Mouse (Mus musculus) lung, embryonic 14.5 days (tissue): ENCODE results near the gene Lyz2. TPM values are rescaled to one million over a fixed set of nuclear protein-coding genes. Genes with fewer than 3 reads are reported as not detected.

ENCODE experiments used
- ATAC-seq: fragments of 200-750 bp; cut with Nextera tagmentation; 2 replicates; pipeline ENCODE4 v1.8.0; 2017; ENCODE audit warnings: mild to moderate bottlenecking, moderate TSS enrichment, moderate library complexity; ENCODE audit not compliant: insufficient read depth
- DNase-seq: peaks from one replicate; pipeline ENCODE4 v3.0.0-alpha.2; 2015
- H3K27ac ChIP-seq: fragments of 300-500 bp; sonication (generic); 2 replicates; pipeline ENCODE4 v1.5.1; 2014; ENCODE audit warnings: low read depth, mild to moderate bottlenecking, moderate library complexity
- H3K27me3 ChIP-seq: fragments of 300-500 bp; sonication (generic); 2 replicates; pipeline ENCODE4 v1.6.1; 2014; ENCODE audit warnings: low read length, control low read depth; ENCODE audit not compliant: insufficient read depth
- H3K36me3 ChIP-seq: fragments of 300-500 bp; sonication (generic); 2 replicates; pipeline ENCODE4 v1.6.1; 2014; ENCODE audit warnings: control low read depth; ENCODE audit not compliant: insufficient read depth
- H3K4me1 ChIP-seq: fragments of 300-500 bp; sonication (generic); 2 replicates; pipeline ENCODE4 v1.6.1; 2014; ENCODE audit warnings: antibody characterized with exemption, control low read depth; ENCODE audit not compliant: insufficient read depth
- H3K4me2 ChIP-seq: fragments of 300-500 bp; sonication (generic); 2 replicates; pipeline ENCODE4 v1.6.1; 2014; ENCODE audit warnings: mild to moderate bottlenecking
- H3K4me3 ChIP-seq: fragments of 300-500 bp; sonication (generic); 2 replicates; pipeline ENCODE4 v1.5.1; 2014; ENCODE audit warnings: low read depth, low read length
- H3K9ac ChIP-seq: fragments of 300-500 bp; sonication (generic); 2 replicates; pipeline ENCODE4 v1.6.1; 2014
- H3K9me3 ChIP-seq: fragments of 300-500 bp; sonication (generic); 2 replicates; pipeline ENCODE4 v1.6.1; 2016; ENCODE audit warnings: low read depth, low read length, control low read depth
- CTCF ChIP-seq: IDR thresholded peaks from 2 replicates; pipeline ENCODE4 v1.5.1; 2016; ENCODE audit warnings: antibody characterized with exemption, low read depth
- WGBS: fragments of 180-500 bp; shearing (Covaris S2); extraction: QIAGEN DNeasy Blood & Tissue Kit; methylation state at CpG from one replicate; pipeline ENCODE4 v1.1.7; 2014; 5-methylcytosine and 5-hydroxymethylcytosine counted together
- polyA plus RNA-seq: library from polyadenylated mRNA; unstranded; fragments of >200 nt; fragmentation: Nextera tagmentation; extraction: Ambion mirVana; gene quantifications from 2 replicates; pipeline ENCODE4 v1.2.1, GENCODE M21; 2014

Lyz2 gene
- polyA plus RNA-seq = 105 and 131 TPM in 2 replicates

- Histone ChIP-seq H3K27me3 (no peaks in the 10 kb centered on the region), H3K27ac (no peak within 1 kb of the TSS), H3K9ac (no peak within 1 kb of the TSS), H3K4me1 (no peaks in the 10 kb centered on the region), H3K4me2 (no peak within 1 kb of the TSS), H3K9me3 (no peaks in the 10 kb centered on the region), H3K36me3 (no peaks in the 10 kb centered on the region), H3K4me3 (no peak within 1 kb of the TSS)
- 41% methylated on average over 4 of the region's 4 CpGs for WGBS
- no peak for TF ChIP-seq CTCF
- DNase-seq = peak; percentile 27
- ATAC-seq = no peak
Observed at GRCm38 (mm10) chr10:117282049-117282448, at the start of gene Lyz2. Gene Lyz2, minus strand, starts transcription at chr10:117282321.

GRCm38 (mm10) chr10:117330521-117330920 is 48.4 kb upstream of the Lyz2 start:
- no peak overlapping the region for H3K4me3 ChIP-seq
- H3K36me3 ChIP-seq = no peaks in the 10 kb centered on the region
- no peaks in the 10 kb centered on the region for H3K9me3 ChIP-seq
- H3K4me2 ChIP-seq = no peak overlapping the region
- H3K4me1 ChIP-seq = no peaks in the 10 kb centered on the region
- WGBS = 72% methylated on average over 5 of the region's 5 CpGs
- peak; percentile 62 for TF ChIP-seq CTCF
- no peak overlapping the region for H3K9ac ChIP-seq
- H3K27me3 ChIP-seq = no peaks in the 10 kb centered on the region
- ATAC-seq = no peak
- no peak overlapping the region for H3K27ac ChIP-seq
- DNase-seq = peak; percentile 42

GRCm38 (mm10) chr10:117323782-117324181 is 41.7 kb upstream of the Lyz2 start:
- Histone ChIP-seq H3K4me3 (no peak overlapping the region), H3K9ac (no peak overlapping the region), H3K9me3 (no peaks in the 10 kb centered on the region), H3K4me1 (no peaks in the 10 kb centered on the region), H3K4me2 (no peak overlapping the region), H3K27me3 (no peaks in the 10 kb centered on the region), H3K36me3 (no peaks in the 10 kb centered on the region), H3K27ac (no peak overlapping the region)
- 85% methylated on average over 7 of the region's 7 CpGs for WGBS
- no peak for ATAC-seq
- no peak for TF ChIP-seq CTCF
- DNase-seq = no peak

GRCm38 (mm10) chr10:117322630-117323029 is 40.5 kb upstream of the Lyz2 start:
- no peaks in the 10 kb centered on the region for H3K27me3 ChIP-seq
- H3K36me3 ChIP-seq = no peaks in the 10 kb centered on the region
- no peaks in the 10 kb centered on the region for H3K9me3 ChIP-seq
- H3K27ac ChIP-seq = no peak overlapping the region
- no peak overlapping the region for H3K9ac ChIP-seq
- no peak overlapping the region for H3K4me2 ChIP-seq
- 86% methylated on average over 5 of the region's 5 CpGs for WGBS
- DNase-seq = no peak
- TF ChIP-seq CTCF = no peak
- H3K4me3 ChIP-seq = no peak overlapping the region
- no peaks in the 10 kb centered on the region for H3K4me1 ChIP-seq
- ATAC-seq = no peak

- DNase-seq = no peak
- no peak for TF ChIP-seq CTCF
- no peak overlapping the region for H3K4me2 ChIP-seq
- ATAC-seq = no peak
- no peaks in the 10 kb centered on the region for H3K4me1 ChIP-seq
- no peaks in the 10 kb centered on the region for H3K27me3 ChIP-seq
- WGBS = 84% methylated on average over 3 of the region's 3 CpGs
- no peaks in the 10 kb centered on the region for H3K36me3 ChIP-seq
- H3K9me3 ChIP-seq = no peaks in the 10 kb centered on the region
- no peak overlapping the region for H3K9ac ChIP-seq
- no peak overlapping the region for H3K4me3 ChIP-seq
- no peak overlapping the region for H3K27ac ChIP-seq
Observed at GRCm38 (mm10) chr10:117320571-117320981, 38.5 kb upstream of the Lyz2 start.

- ATAC-seq = peak; percentile 21; the same call in 1 of the 2 replicates
- H3K4me3 ChIP-seq = no peak overlapping the region
- no peak for DNase-seq
- TF ChIP-seq CTCF = no peak
- no peak overlapping the region for H3K4me2 ChIP-seq
- no peaks in the 10 kb centered on the region for H3K36me3 ChIP-seq
- H3K9me3 ChIP-seq = no peaks in the 10 kb centered on the region
- no peak overlapping the region for H3K27ac ChIP-seq
- no peaks in the 10 kb centered on the region for H3K27me3 ChIP-seq
- H3K4me1 ChIP-seq = no peaks in the 10 kb centered on the region
- no peak overlapping the region for H3K9ac ChIP-seq
- 82% methylated on average over 11 of the region's 11 CpGs for WGBS
Observed at GRCm38 (mm10) chr10:117316391-117316790, 34.3 kb upstream of the Lyz2 start.

- no peaks in the 10 kb centered on the region for H3K27me3 ChIP-seq
- no peak for DNase-seq
- H3K36me3 ChIP-seq = no peaks in the 10 kb centered on the region
- no peak for ATAC-seq
- TF ChIP-seq CTCF = no peak
- no peak overlapping the region for H3K4me2 ChIP-seq
- H3K27ac ChIP-seq = no peak overlapping the region
- no peaks in the 10 kb centered on the region for H3K9me3 ChIP-seq
- WGBS = 85% methylated on average over 2 of the region's 2 CpGs
- H3K9ac ChIP-seq = no peak overlapping the region
- no peaks in the 10 kb centered on the region for H3K4me1 ChIP-seq
- no peak overlapping the region for H3K4me3 ChIP-seq
Observed at GRCm38 (mm10) chr10:117313133-117313532, 31.0 kb upstream of the Lyz2 start.

GRCm38 (mm10) chr10:117312168-117312567 is 30.0 kb upstream of the Lyz2 start:
- ATAC-seq (no peak), DNase-seq (no peak)
- TF ChIP-seq CTCF = no peak
- no peak overlapping the region for H3K4me3 ChIP-seq
- no peak overlapping the region for H3K27ac ChIP-seq
- WGBS = 77% methylated on average over 8 of the region's 8 CpGs
- H3K9ac ChIP-seq = no peak overlapping the region
- H3K4me2 ChIP-seq = no peak overlapping the region
- H3K9me3 ChIP-seq = no peaks in the 10 kb centered on the region
- no peaks in the 10 kb centered on the region for H3K4me1 ChIP-seq
- no peaks in the 10 kb centered on the region for H3K36me3 ChIP-seq
- H3K27me3 ChIP-seq = no peaks in the 10 kb centered on the region
